Mouse (Mus musculus) forebrain, embryonic 12.5 days (tissue): ENCODE data around the gene Bcl11a. TPM values are rescaled to one million over a fixed set of nuclear protein-coding genes. Genes with fewer than 3 reads are reported as not detected.
A peak's percentile ranks its signal among the peaks of the same experiment; 100 is the strongest.
"Not testable (repeated sequence)": the region's sequence is repeated elsewhere in the genome, so short reads cannot be mapped to it uniquely, and the experiment has no call there.

Experiments used
- ATAC-seq: fragments of 200-750 bp; cut with Nextera tagmentation; 2 replicates; pipeline ENCODE4 v1.8.0; 2017; ENCODE audit warnings: moderate TSS enrichment; ENCODE audit not compliant: low FRiP score
- H3K27ac ChIP-seq: fragments of 300-500 bp; sonication (generic); 2 replicates; pipeline ENCODE4 v1.5.1; 2016; ENCODE audit warnings: mild to moderate bottlenecking
- H3K27me3 ChIP-seq: fragments of 300-500 bp; sonication (generic); 2 replicates; pipeline ENCODE4 v1.6.1; 2016; ENCODE audit warnings: mild to moderate bottlenecking
- H3K36me3 ChIP-seq: fragments of 300-500 bp; sonication (generic); replicated peaks from 2 replicates; pipeline ENCODE4 v1.6.1; 2016; ENCODE audit warnings: mild to moderate bottlenecking
- H3K4me1 ChIP-seq: fragments of 300-500 bp; sonication (generic); 2 replicates; pipeline ENCODE4 v1.6.1; 2016
- H3K4me2 ChIP-seq: fragments of 300-500 bp; sonication (generic); 2 replicates; pipeline ENCODE4 v1.6.1; 2016; ENCODE audit warnings: mild to moderate bottlenecking, moderate library complexity
- H3K4me3 ChIP-seq: fragments of 300-500 bp; sonication (generic); replicated peaks from 2 replicates; pipeline ENCODE4 v1.5.1; 2016; ENCODE audit warnings: mild to moderate bottlenecking
- H3K9ac ChIP-seq: fragments of 300-500 bp; sonication (generic); 2 replicates; pipeline ENCODE4 v1.6.1; 2016; ENCODE audit warnings: mild to moderate bottlenecking
- H3K9me3 ChIP-seq: fragments of 300-500 bp; sonication (generic); 2 replicates; pipeline ENCODE4 v1.6.1; 2016
- WGBS: fragments of 180-500 bp; shearing (Covaris S2); methylation state at CpG from one replicate; pipeline ENCODE4 v1.1.7; 2016; 5-methylcytosine and 5-hydroxymethylcytosine counted together
- polyA plus RNA-seq: library from polyadenylated mRNA; unstranded; fragments of >200 nt; fragmentation: Nextera tagmentation; extraction: Ambion mirVana; gene quantifications from 2 replicates; pipeline ENCODE4 v1.2.1, GENCODE M21; 2016

Gene Bcl11a
- polyA plus RNA-seq, 1 experiment from 2014 or later: 130 TPM

- H3K27ac ChIP-seq: no peak overlapping the region
- H3K27me3 ChIP-seq: no peaks in the 10 kb centered on the region
- peaks cover 6% of the 10 kb centered on the region; the same call in 1 of the 2 replicates for H3K36me3 ChIP-seq
- no peak overlapping the region for H3K9ac ChIP-seq
- no peak overlapping the region for H3K4me3 ChIP-seq
- no peaks in the 10 kb centered on the region for H3K9me3 ChIP-seq
- no peak for ATAC-seq
- H3K4me1 ChIP-seq: peaks cover 64% of the 10 kb centered on the region
- no peak overlapping the region for H3K4me2 ChIP-seq
- WGBS: 87% methylated on average over 6 of the region's 6 CpGs
These were observed 47.2 kb downstream of the Bcl11a start for GRCm38 (mm10) chr11:24125098-24125497.

GRCm38 (mm10) chr11:24128001-24128400 lies 50.1 kb downstream of the Bcl11a start:
- H3K9me3 ChIP-seq: no peaks in the 10 kb centered on the region
- H3K4me2 ChIP-seq: no peak overlapping the region
- no peak for ATAC-seq
- no peak overlapping the region for H3K9ac ChIP-seq
- H3K36me3 ChIP-seq: peaks cover 11% of the 10 kb centered on the region
- no peaks in the 10 kb centered on the region for H3K27me3 ChIP-seq
- 49% methylated on average over 2 of the region's 2 CpGs for WGBS
- peaks cover 56% of the 10 kb centered on the region for H3K4me1 ChIP-seq
- H3K27ac ChIP-seq: peak overlapping the region; percentile 33; the same call in 1 of the 2 replicates
- no peak overlapping the region for H3K4me3 ChIP-seq

GRCm38 (mm10) chr11:24128880-24129279 lies 51.0 kb downstream of the Bcl11a start:
- not testable (repeated sequence) for H3K4me2 ChIP-seq, H3K9me3 ChIP-seq, H3K9ac ChIP-seq, H3K27me3 ChIP-seq, H3K4me3 ChIP-seq, ATAC-seq, H3K27ac ChIP-seq
- H3K4me1 ChIP-seq: peaks cover 56% of the 10 kb centered on the region
- H3K36me3 ChIP-seq: peaks cover 11% of the 10 kb centered on the region
- WGBS: 77% methylated on average over 4 of the region's 4 CpGs

- no peak for ATAC-seq
- Histone ChIP-seq H3K4me2 (no peak overlapping the region), H3K4me1 (peaks cover 52% of the 10 kb centered on the region), H3K9ac (no peak overlapping the region), H3K9me3 (no peaks in the 10 kb centered on the region), H3K27me3 (no peaks in the 10 kb centered on the region), H3K36me3 (peaks cover 11% of the 10 kb centered on the region), H3K4me3 (no peak overlapping the region), H3K27ac (no peak overlapping the region)
- WGBS: 90% methylated on average over 5 of the region's 5 CpGs
These were observed 51.7 kb downstream of the Bcl11a start for GRCm38 (mm10) chr11:24129358-24130185.

GRCm38 (mm10) chr11:24130186-24130760 lies 52.4 kb downstream of the Bcl11a start:
- peaks cover 52% of the 10 kb centered on the region for H3K4me1 ChIP-seq
- 80% methylated on average over 7 of the region's 7 CpGs for WGBS
- ATAC-seq: no peak
- peaks cover 11% of the 10 kb centered on the region for H3K36me3 ChIP-seq
- no peak overlapping the region for H3K9ac ChIP-seq
- H3K4me3 ChIP-seq: no peak overlapping the region
- H3K27ac ChIP-seq: no peak overlapping the region
- no peaks in the 10 kb centered on the region for H3K27me3 ChIP-seq
- no peaks in the 10 kb centered on the region for H3K9me3 ChIP-seq
- H3K4me2 ChIP-seq: no peak overlapping the region

GRCm38 (mm10) chr11:24131818-24132217 lies 54.0 kb downstream of the Bcl11a start:
- H3K36me3 ChIP-seq: peaks cover 11% of the 10 kb centered on the region; the same call in 1 of the 2 replicates
- no peak overlapping the region for H3K27ac ChIP-seq
- WGBS: 96% methylated on average over 2 of the region's 2 CpGs
- no peaks in the 10 kb centered on the region for H3K27me3 ChIP-seq
- H3K9me3 ChIP-seq: no peaks in the 10 kb centered on the region
- no peak overlapping the region for H3K4me3 ChIP-seq
- peaks cover 48% of the 10 kb centered on the region for H3K4me1 ChIP-seq
- H3K9ac ChIP-seq: no peak overlapping the region
- no peak overlapping the region for H3K4me2 ChIP-seq
- no peak for ATAC-seq

GRCm38 (mm10) chr11:24132358-24132757 lies 54.5 kb downstream of the Bcl11a start:
- Histone ChIP-seq H3K4me3 (no peak overlapping the region), H3K4me1 (peaks cover 47% of the 10 kb centered on the region), H3K36me3 (peaks cover 11% of the 10 kb centered on the region; the same call in 1 of the 2 replicates), H3K27ac (no peak overlapping the region), H3K4me2 (no peak overlapping the region), H3K27me3 (no peaks in the 10 kb centered on the region), H3K9me3 (no peaks in the 10 kb centered on the region), H3K9ac (no peak overlapping the region)
- ATAC-seq: no peak
- 95% methylated on average over 6 of the region's 6 CpGs for WGBS

GRCm38 (mm10) chr11:24132853-24133252 lies 55.0 kb downstream of the Bcl11a start:
- H3K27ac ChIP-seq: no peak overlapping the region
- no peak for ATAC-seq
- 93% methylated on average over 2 of the region's 2 CpGs for WGBS

GRCm38 (mm10) chr11:24133484-24133883 lies 55.6 kb downstream of the Bcl11a start:
- Histone ChIP-seq H3K4me2 (no peak overlapping the region), H3K4me1 (peaks cover 36% of the 10 kb centered on the region), H3K9ac (no peak overlapping the region), H3K36me3 (peaks cover 12% of the 10 kb centered on the region; the same call in 1 of the 2 replicates), H3K27ac (no peak overlapping the region), H3K27me3 (no peaks in the 10 kb centered on the region), H3K9me3 (no peaks in the 10 kb centered on the region), H3K4me3 (no peak overlapping the region)
- ATAC-seq: no peak
- WGBS: 71% methylated on average over 3 of the region's 3 CpGs

More at GRCm38 (mm10) chr11:24132853-24133252, 55.0 kb downstream of the Bcl11a start:
- Histone ChIP-seq H3K36me3 (peaks cover 11% of the 10 kb centered on the region; the same call in 1 of the 2 replicates), H3K4me1 (peaks cover 42% of the 10 kb centered on the region), H3K9ac (no peak overlapping the region), H3K27me3 (no peaks in the 10 kb centered on the region), H3K4me2 (no peak overlapping the region), H3K9me3 (no peaks in the 10 kb centered on the region), H3K4me3 (no peak overlapping the region)

- no peak for ATAC-seq
- peaks cover 35% of the 10 kb centered on the region for H3K4me1 ChIP-seq
- no peak overlapping the region for H3K9ac ChIP-seq
- no peak overlapping the region for H3K27ac ChIP-seq
- H3K4me3 ChIP-seq: no peak overlapping the region
- H3K4me2 ChIP-seq: no peak overlapping the region
- H3K36me3 ChIP-seq: peaks cover 15% of the 10 kb centered on the region; the same call in 1 of the 2 replicates
- H3K27me3 ChIP-seq: no peaks in the 10 kb centered on the region
- 88% methylated on average over 5 of the region's 5 CpGs for WGBS
- no peaks in the 10 kb centered on the region for H3K9me3 ChIP-seq
These were observed 56.1 kb downstream of the Bcl11a start for GRCm38 (mm10) chr11:24133928-24134327.

GRCm38 (mm10) chr11:24135244-24135643 lies 57.4 kb downstream of the Bcl11a start:
- Histone ChIP-seq H3K27me3 (no peaks in the 10 kb centered on the region), H3K4me2 (no peak overlapping the region), H3K9me3 (no peaks in the 10 kb centered on the region), H3K4me1 (peaks cover 28% of the 10 kb centered on the region), H3K4me3 (no peak overlapping the region), H3K27ac (no peak overlapping the region), H3K9ac (no peak overlapping the region), H3K36me3 (peaks cover 23% of the 10 kb centered on the region; the same call in 1 of the 2 replicates)
- WGBS: 77% methylated on average over 2 of the region's 2 CpGs
- ATAC-seq: no peak

GRCm38 (mm10) chr11:24136084-24136785 lies 58.4 kb downstream of the Bcl11a start:
- Histone ChIP-seq H3K4me3 (no peak overlapping the region), H3K27me3 (no peaks in the 10 kb centered on the region), H3K4me1 (peaks cover 22% of the 10 kb centered on the region), H3K4me2 (no peak overlapping the region), H3K36me3 (peaks cover 14% of the 10 kb centered on the region; the same call in 1 of the 2 replicates), H3K9ac (no peak overlapping the region), H3K27ac (no peak overlapping the region), H3K9me3 (no peaks in the 10 kb centered on the region)
- 92% methylated on average over 6 of the region's 6 CpGs for WGBS
- no peak for ATAC-seq
